Mouse (Mus musculus) heart, postnatal 0 days (tissue): Measurements from ENCODE around the gene Cmtm2b.

Experiments used
- CTCF ChIP-seq: IDR thresholded peaks from 2 replicates; pipeline ENCODE4 v1.5.1; 2016; ENCODE audit warnings: antibody characterized with exemption, control low read depth, low read depth
- EP300 ChIP-seq: IDR thresholded peaks from 2 replicates; pipeline ENCODE4 v1.6.1; 2016; ENCODE audit warnings: antibody characterized with exemption, low read depth

DNA sequence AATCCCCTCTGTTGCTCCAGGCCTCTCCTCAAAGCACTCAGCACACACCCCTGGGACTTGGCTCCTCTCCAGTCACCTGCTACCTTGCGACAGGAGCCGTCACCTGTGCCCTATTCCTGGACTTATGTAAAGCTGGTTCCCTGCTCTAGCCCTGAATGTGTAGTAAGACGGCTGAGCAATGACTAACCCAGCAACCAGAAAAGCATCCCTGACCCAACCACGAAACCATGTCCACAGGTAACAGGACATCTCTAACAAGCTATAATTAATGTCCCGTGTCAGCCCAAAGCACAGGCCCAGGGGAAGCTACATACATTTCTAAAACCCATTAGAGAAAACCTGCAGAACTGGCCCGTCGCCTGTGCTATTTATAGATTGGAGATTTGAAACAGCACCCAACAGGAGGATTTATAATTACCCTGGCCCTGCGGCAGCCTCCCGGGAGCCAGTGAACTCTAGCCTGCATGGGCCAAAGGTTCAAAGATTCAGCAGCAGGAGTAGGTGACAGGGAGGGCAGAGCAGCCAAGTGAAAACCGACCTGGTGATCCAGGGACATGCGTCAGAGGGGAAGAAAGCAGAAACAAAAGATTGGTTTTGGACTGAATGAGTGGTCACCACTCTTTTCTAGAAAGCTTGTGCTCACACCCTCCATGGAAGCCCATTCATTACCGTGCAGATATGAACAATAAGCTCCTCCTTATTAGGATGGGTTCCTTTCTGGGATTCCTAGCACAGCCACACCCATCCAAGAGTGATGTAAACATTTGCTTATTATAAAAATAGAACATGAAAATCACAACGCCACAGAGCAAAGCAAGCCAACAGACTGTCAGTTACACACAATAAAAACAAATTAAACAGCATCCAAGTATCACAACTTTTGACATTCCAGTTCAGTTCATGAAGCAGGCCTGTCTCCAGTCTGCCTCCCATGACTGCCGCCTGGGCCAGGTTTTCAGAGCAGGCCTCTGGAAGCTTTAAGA is 53.1 kb downstream of the Cmtm2b start:
- no peak for TF ChIP-seq CTCF
- TF ChIP-seq EP300: no peak
